ENCODE assay signal across 21 mouse cellular contexts in the genomic region with DNA sequence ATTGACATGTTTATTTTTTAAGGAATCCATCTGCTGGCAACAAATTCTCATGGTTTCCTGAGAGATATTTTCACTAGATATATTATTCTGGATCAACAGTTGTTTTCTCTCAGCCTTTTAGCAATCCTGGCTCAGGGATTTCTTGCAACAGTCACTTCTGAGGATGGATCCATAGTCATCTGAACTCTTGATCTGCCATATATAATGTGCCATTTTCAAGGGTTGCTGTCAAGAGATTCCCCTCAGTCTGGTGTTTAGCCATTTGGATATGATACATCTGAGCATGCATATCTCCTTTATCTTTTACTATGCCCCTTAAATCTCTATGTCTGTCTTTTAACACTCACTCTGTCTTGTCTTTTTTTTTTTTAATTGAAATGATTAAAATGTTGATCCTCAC.
"Had no signal": no experiment of that assay in that cellular context is flagged by ENCODE, and none has a peak within 500 bp of the region (broad histone marks: within the 10 kb centered on the region; RNA-seq: fewer than 3 reads in every experiment).

No protein-coding gene starts in this region.

- DNase-seq: liver; lung, adult 18-20 months; right cerebral cortex, adult 18-20 months; right cerebral cortex, postnatal 14 days; right cerebral cortex, postnatal 4 days; thymus, adult 2 months; thymus, postnatal 14 days; thymus, postnatal 4 days had no signal

- H3K4me2 ChIP-seq: hindbrain, embryonic 14.5 days; limb, embryonic 13.5 days; liver, embryonic 12.5 days; liver, embryonic 15.5 days; midbrain, embryonic 12.5 days; midbrain, embryonic 15.5 days; neural tube, embryonic 12.5 days; neural tube, embryonic 15.5 days had no signal

- ATAC-seq: hindbrain, postnatal 0 days; inflammation-experienced regulatory T-cells, adult 6 months; liver, embryonic 12.5 days; midbrain, embryonic 15.5 days had no signal

- H3K9ac ChIP-seq: hindbrain, embryonic 14.5 days; limb, embryonic 13.5 days; liver, embryonic 12.5 days; liver, embryonic 15.5 days; midbrain, embryonic 12.5 days; midbrain, embryonic 15.5 days; neural tube, embryonic 12.5 days; neural tube, embryonic 15.5 days had no signal

- H3K36me3 ChIP-seq: limb, embryonic 10.5 days; limb, embryonic 13.5 days; liver, embryonic 12.5 days; liver, embryonic 15.5 days; midbrain, embryonic 12.5 days; midbrain, embryonic 15.5 days; neural tube, embryonic 12.5 days; neural tube, embryonic 15.5 days had no signal

- H3K9me3 ChIP-seq: limb, embryonic 10.5 days; limb, embryonic 13.5 days; liver, embryonic 12.5 days; liver, embryonic 15.5 days; megakaryocyte, embryonic 14.5 days; midbrain, embryonic 12.5 days; midbrain, embryonic 15.5 days; neural tube, embryonic 12.5 days; neural tube, embryonic 15.5 days had no signal

- H3K4me1 ChIP-seq: limb, embryonic 10.5 days; limb, embryonic 13.5 days; liver, embryonic 12.5 days; liver, embryonic 15.5 days; megakaryocyte, embryonic 14.5 days; midbrain, embryonic 12.5 days; midbrain, embryonic 15.5 days; neural tube, embryonic 12.5 days; neural tube, embryonic 15.5 days had no signal

- H3K27me3 ChIP-seq: limb, embryonic 13.5 days; liver, embryonic 12.5 days; liver, embryonic 15.5 days; megakaryocyte, embryonic 14.5 days; midbrain, embryonic 12.5 days; midbrain, embryonic 15.5 days; neural tube, embryonic 12.5 days; neural tube, embryonic 15.5 days had no signal

- H3K4me3 ChIP-seq: limb, embryonic 10.5 days; limb, embryonic 13.5 days; liver, embryonic 12.5 days; liver, embryonic 15.5 days; megakaryocyte, embryonic 14.5 days; midbrain, embryonic 12.5 days; midbrain, embryonic 15.5 days; neural tube, embryonic 12.5 days; neural tube, embryonic 15.5 days had no signal

- H3K27ac ChIP-seq: hindbrain, embryonic 14.5 days; hindbrain, postnatal 0 days; limb, embryonic 10.5 days; limb, embryonic 13.5 days; liver, embryonic 12.5 days; liver, embryonic 15.5 days; midbrain, embryonic 12.5 days; midbrain, embryonic 15.5 days; neural tube, embryonic 12.5 days; neural tube, embryonic 15.5 days; stomach, postnatal 0 days had no signal
